Mouse (Mus musculus) CH12.LX (cell line): ENCODE data around the gene Zbtb17. TPM values are rescaled to one million over a fixed set of nuclear protein-coding genes. Genes with fewer than 3 reads are reported as not detected.

ENCODE experiments used
- DNase-seq: peaks from one replicate; pipeline ENCODE4 v3.0.0-alpha.2; 2013; ENCODE audit errors: extremely low read depth
- H3K27ac ChIP-seq: 2 replicates; pipeline ENCODE4 v1.5.1; 2012; ENCODE audit warnings: low read depth, mild to moderate bottlenecking, control low read depth, moderate library complexity; ENCODE audit not compliant: insufficient read depth
- H3K27me3 ChIP-seq: replicated peaks from 2 replicates; pipeline ENCODE3; 2012; ENCODE audit warnings: inconsistent platforms
- H3K36me3 ChIP-seq, 2 experiments: replicated peaks in 1 of 2; 2 replicates each; pipeline versions ENCODE3 to v1.6.1; 2012; ENCODE audit warnings: inconsistent platforms in 1 of 2, low read length in 1 of 2, mild to moderate bottlenecking in 1 of 2, mixed read lengths in 1 of 2, moderate library complexity in 1 of 2; ENCODE audit not compliant: control insufficient read depth in 1 of 2, insufficient read depth in 1 of 2
- H3K4me1 ChIP-seq, 2 experiments: 2 replicates each; pipeline ENCODE4 v1.6.1; 2012; ENCODE audit warnings: inconsistent platforms in 1 of 2, moderate library complexity in 1 of 2; ENCODE audit not compliant: insufficient read depth in 2 of 2, control insufficient read depth in 1 of 2
- H3K4me2 ChIP-seq: 2 replicates; pipeline ENCODE4 v1.6.1; 2012; ENCODE audit warnings: low read depth, mild to moderate bottlenecking, control low read depth; ENCODE audit not compliant: poor library complexity, insufficient read depth, severe bottlenecking
- H3K4me3 ChIP-seq, 3 experiments: fragments of 150-350 bp in 1 of 3; sonication (generic) in 1 of 3; replicated peaks in 1 of 3; 2 replicates each; pipeline versions ENCODE3 to v1.5.1; 2011 to 2012; ENCODE audit warnings: low read depth in 2 of 3, low read length in 2 of 3, mild to moderate bottlenecking in 2 of 3, moderate library complexity in 2 of 3, control low read depth in 1 of 3, improper control_type of control experiment in 1 of 3, inconsistent platforms in 1 of 3, mixed read lengths in 1 of 3; ENCODE audit not compliant: poor library complexity in 1 of 3
- H3K79me2 ChIP-seq: replicated peaks from 2 replicates; pipeline ENCODE4 v1.6.1; 2012; ENCODE audit warnings: mild to moderate bottlenecking, moderate library complexity; ENCODE audit not compliant: control insufficient read depth, poor library complexity, insufficient read depth, severe bottlenecking; ENCODE audit errors: extremely low read depth
- H3K9ac ChIP-seq: 2 replicates; pipeline ENCODE4 v1.6.1; 2012; ENCODE audit warnings: low read depth, mild to moderate bottlenecking, control low read depth, moderate library complexity; ENCODE audit not compliant: insufficient read depth
- H3K9me3 ChIP-seq: replicated peaks from 2 replicates; pipeline ENCODE3; 2012; ENCODE audit warnings: low read length, inconsistent platforms, mixed read lengths
- BHLHE40 ChIP-seq: IDR thresholded peaks from 2 replicates; pipeline ENCODE4 v1.6.1; 2011; ENCODE audit warnings: mild to moderate bottlenecking, low read depth, low read length, improper control_type of control experiment
- CHD2 ChIP-seq: IDR thresholded peaks from 2 replicates; pipeline ENCODE4 v1.6.1; 2011; ENCODE audit warnings: low read length, improper control_type of control experiment
- CTCF ChIP-seq, 2 experiments: IDR thresholded peaks in 1 of 2; conservative IDR thresholded peaks in 1 of 2; 2 replicates each; pipeline ENCODE4 v1.5.1; 2011 to 2012; ENCODE audit warnings: low read depth in 2 of 2, low read length in 2 of 2, improper control_type of control experiment in 1 of 2, inconsistent platforms in 1 of 2, mild to moderate bottlenecking in 1 of 2, moderate library complexity in 1 of 2
- E2F4 ChIP-seq: IDR thresholded peaks from 2 replicates; pipeline ENCODE4 v1.6.1; 2011; ENCODE audit warnings: low read depth, low read length, improper control_type of control experiment; ENCODE audit not compliant: insufficient replicate concordance
- ELF1 ChIP-seq: IDR thresholded peaks from 2 replicates; pipeline ENCODE4 v1.6.1; 2014; ENCODE audit warnings: low read depth, mild to moderate bottlenecking, inconsistent platforms, low read length, improper control_type of control experiment
- ETS1 ChIP-seq: conservative IDR thresholded peaks from 2 replicates; pipeline ENCODE4 v1.6.1; 2012; ENCODE audit warnings: low read depth, mild to moderate bottlenecking, inconsistent platforms, low read length, improper control_type of control experiment, moderate library complexity
- GABPA ChIP-seq: IDR thresholded peaks from 2 replicates; pipeline ENCODE4 v1.6.1; 2012; ENCODE audit warnings: low read depth, low read length, improper control_type of control experiment, inconsistent platforms; ENCODE audit not compliant: insufficient replicate concordance
- HCFC1 ChIP-seq: IDR thresholded peaks from 2 replicates; pipeline ENCODE4 v1.6.1; 2012; ENCODE audit warnings: low read depth, mild to moderate bottlenecking, inconsistent platforms, low read length, improper control_type of control experiment
- JUN ChIP-seq: IDR thresholded peaks from 2 replicates; pipeline ENCODE4 v1.6.1; 2011; ENCODE audit warnings: low read depth, mild to moderate bottlenecking, low read length, improper control_type of control experiment, moderate library complexity; ENCODE audit not compliant: insufficient read depth
- JUND ChIP-seq: conservative IDR thresholded peaks from 2 replicates; pipeline ENCODE4 v1.6.1; 2011; ENCODE audit warnings: low read depth, low read length, improper control_type of control experiment
- MAX ChIP-seq: IDR thresholded peaks from 2 replicates; pipeline ENCODE4 v1.6.1; 2011; ENCODE audit warnings: low read length, improper control_type of control experiment
- MAZ ChIP-seq: IDR thresholded peaks from 2 replicates; pipeline ENCODE4 v1.6.1; 2012; ENCODE audit warnings: low read depth, mild to moderate bottlenecking, inconsistent platforms, low read length, improper control_type of control experiment, moderate library complexity
- MXI1 ChIP-seq: IDR thresholded peaks from 2 replicates; pipeline ENCODE4 v1.6.1; 2011; ENCODE audit warnings: mild to moderate bottlenecking, low read depth, low read length, improper control_type of control experiment
- NELFE ChIP-seq: IDR thresholded peaks from 2 replicates; pipeline ENCODE4 v1.6.1; 2011; ENCODE audit warnings: low read depth, low read length, improper control_type of control experiment
- PAX5 ChIP-seq: IDR thresholded peaks from 2 replicates; pipeline ENCODE4 v1.6.1; 2012; ENCODE audit warnings: low read length, inconsistent platforms, mixed read lengths
- POLR2A ChIP-seq: IDR thresholded peaks from 2 replicates; pipeline ENCODE4 v1.6.1; 2011; ENCODE audit warnings: low read depth, mild to moderate bottlenecking, improper control_type of control experiment, low read length
- POLR2AphosphoS2 ChIP-seq: IDR thresholded peaks from 2 replicates; pipeline ENCODE4 v1.6.1; 2011; ENCODE audit warnings: low read depth, low read length, improper control_type of control experiment
- RAD21 ChIP-seq: IDR thresholded peaks from 2 replicates; pipeline ENCODE4 v1.6.1; 2011; ENCODE audit warnings: low read depth, mild to moderate bottlenecking, low read length, improper control_type of control experiment, moderate library complexity
- RCOR1 ChIP-seq: conservative IDR thresholded peaks from 2 replicates; pipeline ENCODE4 v1.6.1; 2012; ENCODE audit warnings: low read depth, mild to moderate bottlenecking, inconsistent platforms, low read length, improper control_type of control experiment
- SIN3A ChIP-seq: IDR thresholded peaks from 2 replicates; pipeline ENCODE4 v1.6.1; 2012; ENCODE audit warnings: low read length, improper control_type of control experiment, inconsistent platforms
- TBP ChIP-seq: conservative IDR thresholded peaks from 2 replicates; pipeline ENCODE4 v1.6.1; 2011; ENCODE audit warnings: low read depth, low read length, improper control_type of control experiment
- UBTF ChIP-seq: IDR thresholded peaks from 2 replicates; pipeline ENCODE4 v1.6.1; 2012; ENCODE audit warnings: low read depth, mild to moderate bottlenecking, inconsistent platforms, low read length, improper control_type of control experiment, moderate library complexity
- USF2 ChIP-seq: conservative IDR thresholded peaks from 2 replicates; pipeline ENCODE4 v1.6.1; 2011; ENCODE audit warnings: low read depth, low read length, improper control_type of control experiment
- ZMIZ1 ChIP-seq: IDR thresholded peaks from 2 replicates; pipeline ENCODE4 v1.6.1; 2012; ENCODE audit warnings: low read depth, mild to moderate bottlenecking, inconsistent platforms, low read length, improper control_type of control experiment
- dilution Hi-C: fragments of 300-500 bp; cut with MboI; formaldehyde crosslinking; loops from 2 replicates; pipeline ENCODE4 v1.14.3; 2020; ENCODE audit warnings: low sequenced_read_pairs; ENCODE audit not compliant: extremely low pct_unique_long_range_greater_than_20kb, extremely low pct_ligation_motif_present
- in situ Hi-C: fragments of 300-500 bp; cut with MboI; formaldehyde crosslinking; loops from 3 replicates; pipeline ENCODE4 v1.14.3; 2019; ENCODE audit warnings: low sequenced_read_pairs, low pct_ligation_motif_present, low pct_unique_long_range_greater_than_20kb, mixed read lengths
- polyA plus RNA-seq: library from polyadenylated mRNA; unstranded; fragments of >175 nt; gene quantifications from 2 replicates; pipeline ENCODE4 v1.2.1, GENCODE M21; 2012; ENCODE audit warnings: low read depth; ENCODE audit not compliant: insufficient read length
- total RNA-seq, 2 experiments: library from RNA; depleted of rRNA; stranded (reverse); fragments of 300-350 nt in 1 of 2; fragments of >200 nt in 1 of 2; gene quantifications; 2 replicates each; pipeline ENCODE4 v1.2.3; 2012 to 2014

The Zbtb17 gene
- total and polyA plus RNA-seq, 3 experiments: 21.4 to 51.2 (median 47.6) TPM

DNA sequence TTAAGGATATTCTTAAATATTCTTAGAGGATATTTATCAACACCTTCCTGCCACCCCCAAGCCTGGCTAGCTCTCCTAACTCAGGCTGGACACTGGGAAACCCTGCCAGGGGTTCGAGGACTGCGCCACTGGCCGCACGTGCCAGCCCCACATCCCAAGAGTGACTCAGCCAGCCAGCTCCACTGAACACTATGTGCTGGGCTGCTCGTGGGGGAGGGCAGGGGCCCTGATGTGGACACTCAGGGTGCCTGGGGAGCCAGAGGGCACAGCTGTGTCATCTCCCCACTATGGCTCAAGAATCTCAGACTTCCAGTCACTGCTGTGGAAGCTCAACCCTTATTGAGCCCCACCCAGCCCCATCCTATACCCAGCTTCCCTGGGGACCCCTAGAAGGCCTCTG, 21.2 kb upstream of the Zbtb17 start:
- H3K4me1 ChIP-seq: peaks cover 12 to 59% of the 10 kb centered on the region in 2 experiments
- no peaks in the 10 kb centered on the region for H3K79me2 ChIP-seq
- no peak for DNase-seq
- no peaks in the 10 kb centered on the region for H3K9me3 ChIP-seq
- in situ Hi-C loops: loop anchor here (25.0 kb wide), 2 partner anchors 539 to 664 kb away; partner anchors contain the start of gene Tmem51
- H3K9ac ChIP-seq: no peak overlapping the region
- H3K27ac ChIP-seq: no peak overlapping the region
- dilution Hi-C loops: no loop called here
- H3K4me2 ChIP-seq: no peak overlapping the region
- TF ChIP-seq RAD21 (no peak), SIN3A (no peak), POLR2AphosphoS2 (no peak), NELFE (no peak), ZMIZ1 (no peak), USF2 (no peak), PAX5 (no peak), E2F4 (no peak), BHLHE40 (no peak), MXI1 (no peak), MAX (no peak), MAZ (no peak), HCFC1 (no peak)
- no peaks in the 10 kb centered on the region for H3K36me3 ChIP-seq
- H3K4me3 ChIP-seq: no peak overlapping the region
- peaks cover 1% of the 10 kb centered on the region for H3K27me3 ChIP-seq

DNA sequence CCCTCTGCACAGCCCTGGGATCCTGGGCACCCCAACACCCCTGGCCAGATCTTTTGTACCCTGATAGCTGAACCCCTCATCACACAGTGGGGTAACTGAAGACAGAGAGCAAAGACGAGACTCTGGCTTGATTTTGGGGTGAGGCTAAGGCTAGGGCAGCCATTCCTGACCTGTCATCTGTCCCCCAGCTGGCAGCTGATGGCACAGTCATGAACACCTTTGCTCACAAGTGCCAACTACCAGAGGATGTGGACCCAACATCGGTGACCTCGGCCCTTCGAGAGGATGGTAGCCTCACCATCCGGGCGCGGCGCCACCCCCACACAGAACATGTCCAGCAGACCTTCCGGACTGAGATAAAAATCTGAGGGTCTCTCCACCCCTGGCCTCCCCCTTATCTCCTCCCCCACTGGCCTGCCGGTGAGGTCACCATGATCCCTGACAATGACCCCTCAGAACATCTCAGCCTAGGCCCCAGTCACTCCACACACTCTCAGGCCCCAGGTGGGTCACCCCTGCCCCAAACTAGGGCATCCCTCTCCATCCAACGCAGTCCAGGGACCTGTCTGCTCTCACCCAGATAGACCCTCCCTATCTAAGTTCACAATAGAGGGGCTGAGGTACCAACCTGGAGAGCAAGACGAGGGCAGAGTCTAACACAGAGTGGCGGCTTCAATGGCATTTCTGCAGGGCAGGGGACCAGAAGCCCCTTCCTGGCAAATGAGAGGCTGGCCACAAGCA, 20.6 kb upstream of the Zbtb17 start:
- no peak for DNase-seq
- Histone ChIP-seq H3K36me3 (no peaks in the 10 kb centered on the region), H3K4me1 (peaks cover 12 to 59% of the 10 kb centered on the region in 2 experiments), H3K27me3 (peaks cover 1% of the 10 kb centered on the region), H3K79me2 (no peaks in the 10 kb centered on the region), H3K9me3 (no peaks in the 10 kb centered on the region), H3K4me3 (no peak overlapping the region), H3K9ac (no peak overlapping the region), H3K27ac (no peak overlapping the region), H3K4me2 (no peak overlapping the region)
- dilution Hi-C loops: no loop called here
- TF ChIP-seq POLR2A: no peak
- TF ChIP-seq NELFE: no peak
- no peak for TF ChIP-seq ETS1
- no peak for TF ChIP-seq JUN
- TF ChIP-seq BHLHE40: no peak
- no peak for TF ChIP-seq GABPA
- TF ChIP-seq PAX5: no peak
- no peak for TF ChIP-seq USF2
- no peak for TF ChIP-seq JUND
- no peak for TF ChIP-seq ZMIZ1
- TF ChIP-seq CTCF (conservative IDR thresholded peaks at IDR 0.05 in 1 of 2, IDR thresholded peaks at IDR 0.05 in 1 of 2; ENCODE audit: low read depth in 2 of 2, low read length in 2 of 2): no peak
- no peak for TF ChIP-seq RCOR1
- no peak for TF ChIP-seq UBTF
- no peak for TF ChIP-seq ELF1
- TF ChIP-seq TBP: no peak
- TF ChIP-seq RAD21: no peak
- TF ChIP-seq CHD2: no peak
- no peak for TF ChIP-seq E2F4
- in situ Hi-C loops: loop anchor here (25.0 kb wide), 2 partner anchors 538 to 663 kb away; partner anchors contain the start of gene Tmem51
